Mouse (Mus musculus) ES-CJ7 (cell line): ENCODE measurements at regions not wholly inside any gene's neighbourhood (a gene's known extent, or its start where the extent isn't known, plus 50 kb on each side); places are given as distances from the start of the nearest gene placed in this dataset.
A peak's percentile ranks its signal among the peaks of the same experiment; 100 is the strongest.

Experiments
- DNase-seq: peaks from one replicate; pipeline ENCODE4 v3.0.0; 2011; ENCODE audit warnings: low read depth, low spot score

DNA sequence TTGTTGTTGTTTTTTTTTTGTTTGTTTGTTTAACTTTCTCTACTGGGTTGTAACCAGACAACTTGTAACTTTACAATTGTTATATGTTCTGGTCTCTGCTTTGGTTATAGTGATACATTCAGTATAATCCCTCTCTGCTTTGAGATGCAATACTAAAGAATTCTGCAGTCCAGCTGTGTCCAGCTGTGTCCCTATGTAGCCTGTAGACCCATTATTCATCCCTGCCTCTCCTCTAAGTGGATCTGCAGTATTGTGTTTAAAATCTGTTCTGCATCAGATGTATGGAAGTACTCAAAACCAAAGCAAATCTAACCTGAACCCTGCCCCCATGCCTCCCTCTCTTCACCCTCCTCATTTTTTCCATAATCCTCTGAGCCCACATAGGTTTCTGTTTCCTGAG, 279.6 kb downstream of the Rps29 start:
- no peak for DNase-seq

DNA sequence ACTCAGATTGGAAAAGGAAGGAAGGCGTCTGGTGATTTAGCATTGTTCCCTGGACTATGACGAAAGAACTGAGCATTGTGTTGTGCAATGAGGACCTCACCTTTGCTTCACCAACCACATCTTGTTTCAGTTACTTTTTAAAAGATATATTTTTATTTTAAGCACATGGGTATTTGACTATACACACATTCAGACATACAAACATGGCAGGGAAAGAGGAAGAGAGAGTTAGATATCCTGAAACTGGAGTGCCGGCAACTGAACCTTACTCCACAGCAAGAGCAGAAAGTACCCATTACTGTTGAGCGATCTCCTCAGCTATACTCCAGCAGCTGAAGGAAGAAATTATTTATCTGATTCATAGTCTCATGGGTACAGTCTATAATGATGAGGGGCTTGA, 287.7 kb downstream of the Rps29 start:
- no peak for DNase-seq

DNA sequence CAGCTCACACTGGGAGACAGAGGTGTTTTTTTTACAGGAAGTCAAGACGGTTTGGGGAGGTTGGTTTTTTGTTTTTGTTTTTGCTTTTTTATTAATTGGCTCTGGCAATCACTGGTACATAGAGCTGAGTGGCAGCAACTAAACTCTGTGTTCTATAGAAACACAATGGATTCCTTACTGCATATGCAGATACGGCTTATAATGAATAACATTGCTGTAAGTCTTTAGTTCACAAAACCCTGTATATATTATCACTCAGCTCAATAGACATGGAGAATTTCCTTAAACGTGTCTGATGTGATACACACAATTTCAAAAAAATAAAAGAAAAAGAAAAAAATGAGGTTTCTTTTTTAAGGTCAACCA, 296.0 kb downstream of the Rps29 start:
- no peak for DNase-seq

DNA sequence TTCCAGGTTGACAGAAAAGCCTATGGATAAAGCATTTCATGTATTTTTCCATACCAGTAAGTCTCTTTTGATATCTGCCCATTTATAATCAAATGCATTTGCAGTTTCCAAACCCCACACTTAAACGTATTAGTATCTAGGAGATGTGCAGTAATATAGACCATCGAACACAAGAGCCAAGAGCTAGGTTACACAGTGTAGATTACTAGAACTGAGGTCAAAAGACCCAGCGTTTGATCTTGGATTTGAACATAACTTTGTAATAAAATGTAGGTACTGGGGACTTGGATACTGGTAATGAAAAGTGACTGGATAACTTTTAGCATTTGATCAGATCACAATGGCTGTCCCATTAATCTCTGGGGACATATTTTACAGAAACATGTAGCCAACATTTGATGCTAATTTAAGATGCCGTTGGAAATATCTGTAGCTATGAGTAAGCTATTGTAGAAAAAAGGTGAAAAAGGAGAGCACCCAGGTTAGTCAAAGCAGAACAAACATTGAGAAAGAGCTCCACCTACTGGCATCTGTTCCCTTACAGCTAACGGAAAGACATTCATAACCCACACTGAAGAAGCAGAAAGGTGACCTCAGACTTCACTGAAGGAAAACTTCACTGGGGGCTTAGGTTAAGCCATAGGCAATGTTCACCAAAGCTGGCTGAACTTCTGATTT, 296.5 kb downstream of the Rps29 start:
- DNase-seq: peak; percentile 31

DNA sequence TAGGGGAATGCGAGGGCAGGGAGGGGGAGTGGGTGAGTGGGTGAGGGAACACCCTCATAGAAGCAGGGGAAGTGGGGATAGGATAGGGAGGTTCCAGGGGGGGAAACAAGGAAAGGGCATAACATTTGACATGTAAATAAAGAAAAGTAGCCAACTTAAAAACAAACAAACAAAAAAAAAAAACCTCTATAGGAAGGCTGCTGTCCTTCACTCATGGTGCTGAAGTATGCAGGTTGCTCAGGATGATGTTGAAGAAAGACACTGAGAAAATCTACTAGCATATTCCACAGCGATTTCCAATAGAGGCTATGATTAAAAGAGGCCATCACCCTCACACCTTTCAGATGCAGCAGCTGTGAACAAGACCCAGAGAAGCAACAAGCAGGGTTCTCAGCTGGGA, 298.7 kb downstream of the Rps29 start:
- DNase-seq: no peak

DNA sequence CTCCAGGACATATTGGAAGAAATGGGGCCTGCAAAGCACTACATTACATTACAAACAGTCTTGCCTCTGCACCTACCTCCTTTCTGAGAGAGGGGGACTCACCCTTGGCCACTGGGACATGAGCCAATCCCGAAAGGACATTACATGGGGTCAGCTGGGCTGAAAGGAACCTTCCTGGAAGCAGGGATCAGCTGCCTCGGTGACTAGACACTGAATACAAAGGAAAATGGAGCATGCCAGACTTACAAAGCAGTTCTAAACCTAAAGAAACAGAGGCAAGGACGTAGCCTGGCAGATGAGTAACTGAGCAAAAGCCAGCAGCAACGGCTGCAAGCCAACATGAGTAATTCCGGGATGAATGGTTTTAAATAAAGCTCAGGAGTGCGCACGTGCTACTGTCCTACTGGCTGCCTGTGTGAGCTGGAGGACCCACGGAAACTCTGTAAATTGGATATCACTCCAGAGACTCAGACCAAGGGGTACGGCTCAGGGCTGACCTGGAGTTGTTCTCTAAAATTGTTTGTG, 309.3 kb downstream of the Rps29 start:
- DNase-seq: no peak

DNA sequence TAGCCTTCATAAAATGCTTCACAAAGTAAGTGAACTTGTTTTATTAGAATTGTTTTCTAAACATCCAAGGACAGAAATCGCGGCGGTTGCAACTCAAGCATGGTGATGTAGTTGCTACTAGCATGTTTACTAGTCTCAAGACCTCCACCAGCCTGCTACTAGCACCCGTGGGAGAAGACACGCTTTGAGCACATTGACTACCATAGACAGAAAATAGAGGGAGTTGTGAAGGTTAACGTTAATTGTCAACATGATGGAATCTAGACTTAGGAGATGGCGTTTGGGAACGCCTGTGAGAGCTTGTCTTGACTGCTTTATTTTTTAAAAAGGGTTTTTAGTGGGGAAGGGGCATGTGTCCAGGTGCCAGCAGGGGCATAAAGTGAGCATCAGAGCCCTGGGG, 318.2 kb downstream of the Rps29 start:
- no peak for DNase-seq

DNA sequence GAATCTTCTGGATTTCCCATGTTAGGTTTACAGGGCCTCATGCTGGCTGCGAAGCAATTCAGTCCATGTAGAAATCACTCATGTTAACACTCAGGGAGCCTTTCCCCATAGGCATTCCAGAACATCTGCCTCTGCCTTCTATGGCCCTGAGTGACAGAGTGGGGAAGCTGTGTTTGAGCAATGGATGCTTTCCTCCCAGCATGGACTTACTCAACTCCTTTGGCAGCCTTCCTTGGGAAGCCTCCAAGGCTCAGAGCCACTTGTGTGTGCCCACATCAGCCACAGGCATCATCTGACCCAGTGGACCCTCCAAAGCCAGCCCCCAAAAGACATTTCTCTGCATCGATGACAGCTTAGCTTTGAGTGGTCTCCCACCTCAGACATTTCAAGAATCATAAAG, 318.8 kb downstream of the Rps29 start:
- no peak for DNase-seq

DNA sequence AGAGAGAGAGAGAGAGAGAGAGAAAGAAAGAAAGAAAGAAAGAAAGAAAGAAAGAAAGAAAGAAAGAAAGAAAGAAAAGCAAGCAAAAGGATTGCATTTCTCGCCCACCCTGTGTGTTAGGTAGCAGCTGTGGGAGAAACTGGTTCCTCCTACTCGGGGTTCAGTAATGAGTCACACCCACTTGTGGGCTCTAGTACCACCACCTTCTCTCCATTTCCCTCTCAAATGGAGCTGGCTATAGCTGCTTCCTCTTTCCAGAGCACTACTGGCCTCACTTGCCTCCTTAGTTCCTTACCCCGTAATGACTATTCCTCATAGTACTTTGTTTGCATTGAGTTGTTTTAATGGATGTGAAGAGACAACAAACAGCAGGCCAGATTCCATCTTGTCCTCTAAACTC, 323.0 kb downstream of the Rps29 start:
- DNase-seq: no peak

DNA sequence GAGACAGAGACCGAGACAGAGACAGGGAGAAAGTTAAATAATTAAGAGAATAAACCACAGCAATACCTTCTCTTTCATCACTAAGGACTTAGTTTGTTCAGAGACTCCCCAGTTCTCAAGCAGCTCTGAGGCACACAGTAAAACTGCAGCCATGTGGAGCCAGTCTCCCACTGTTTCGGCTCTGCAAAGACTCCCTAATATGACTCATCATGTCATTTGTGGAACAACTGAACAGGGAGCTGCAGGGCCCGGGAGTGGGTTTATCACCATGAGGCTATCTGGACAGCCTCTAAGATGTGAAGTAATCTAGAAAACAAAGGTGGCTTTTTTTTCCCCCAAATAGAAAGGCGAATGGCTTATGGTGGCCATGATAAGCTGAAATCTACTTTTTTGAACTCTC, 325.1 kb downstream of the Rps29 start:
- DNase-seq: no peak

DNA sequence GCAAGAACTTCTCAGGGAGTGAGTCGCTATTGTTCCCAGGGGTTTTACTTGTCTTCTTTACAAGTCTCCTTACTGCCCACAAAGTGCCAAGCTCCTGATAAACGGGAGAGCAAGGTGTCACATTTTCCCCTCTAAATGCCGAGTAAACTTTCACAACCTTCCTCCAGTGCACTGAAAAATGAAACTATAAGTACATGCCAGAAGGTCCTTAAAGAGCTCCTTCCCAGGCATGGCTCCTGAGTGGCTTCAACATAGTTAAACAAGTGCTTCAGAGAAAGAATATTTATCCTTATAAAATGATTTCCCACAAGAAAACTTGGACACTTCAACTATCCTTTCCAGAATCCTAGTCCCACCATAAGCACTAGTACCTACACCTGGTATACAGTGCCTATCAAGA, 329.6 kb downstream of the Rps29 start:
- DNase-seq: no peak

DNA sequence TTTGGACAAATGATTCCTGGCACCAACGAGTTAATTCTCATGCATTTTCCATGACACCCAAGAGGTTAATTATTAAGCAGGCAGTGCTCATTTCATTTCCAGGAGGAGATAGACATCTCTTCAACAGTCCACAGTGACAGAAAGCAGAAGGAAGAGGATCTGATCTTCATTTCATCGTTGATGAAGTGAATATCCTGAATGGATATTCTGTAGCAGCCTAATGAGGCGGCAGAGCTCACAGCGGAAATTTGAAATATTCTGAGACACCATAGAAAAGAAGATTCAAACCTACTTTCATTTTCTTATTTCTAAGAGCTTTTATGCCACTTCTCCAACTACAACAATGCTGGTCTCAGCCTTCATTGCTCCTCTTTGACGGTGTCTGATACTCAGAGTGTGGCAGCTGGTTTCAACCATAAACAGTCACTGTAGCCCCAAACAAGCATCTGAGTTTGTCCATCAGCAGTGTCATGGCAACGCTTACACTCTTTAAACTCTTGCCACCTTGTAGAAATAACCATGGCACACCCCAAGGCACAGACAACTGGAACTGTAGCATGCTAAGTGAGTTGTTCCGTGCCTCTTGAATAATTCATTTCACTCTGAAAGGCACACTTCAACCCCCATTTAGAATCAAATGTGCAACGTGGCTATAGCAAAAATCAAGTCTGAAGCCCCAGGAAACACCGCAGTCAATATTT, 331.3 kb downstream of the Rps29 start:
- DNase-seq: no peak

DNA sequence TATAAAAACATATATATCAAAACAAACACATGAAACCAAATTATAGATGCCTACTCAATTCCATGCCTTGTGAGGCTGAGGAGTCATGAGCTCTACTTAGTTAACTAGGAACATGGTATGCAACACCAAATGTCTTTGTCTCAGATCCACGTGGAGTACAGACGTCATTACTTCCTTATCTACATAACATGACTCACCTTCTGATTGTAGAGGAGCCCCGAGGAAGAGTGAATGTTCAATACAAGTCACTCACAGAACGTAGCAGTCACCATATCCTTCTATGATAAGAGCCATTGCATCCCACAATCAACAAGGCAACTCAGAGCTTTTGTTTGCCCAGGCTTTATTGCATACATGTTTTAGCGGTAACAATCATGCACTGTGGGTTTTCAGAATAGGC, 364.6 kb downstream of the Rps29 start:
- no peak for DNase-seq

DNA sequence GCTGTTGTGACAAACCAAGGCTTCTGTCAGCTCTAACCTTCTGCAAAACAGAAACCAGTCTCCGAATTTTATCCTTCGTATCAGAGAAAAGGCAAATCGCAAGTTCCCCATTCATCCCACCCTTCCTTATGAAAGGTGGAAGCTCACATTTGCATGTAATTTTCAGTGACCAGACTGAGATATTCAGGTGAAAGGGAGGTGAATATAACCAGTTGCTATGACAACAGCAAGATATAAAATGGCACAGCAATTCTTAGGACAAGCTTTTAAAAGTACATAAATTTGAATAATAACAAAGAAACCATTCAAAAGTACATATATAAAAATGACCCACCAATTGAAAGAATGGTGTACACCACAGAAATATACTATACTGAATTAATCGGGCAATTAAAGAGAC, 375.4 kb downstream of the Rps29 start:
- DNase-seq: no peak

DNA sequence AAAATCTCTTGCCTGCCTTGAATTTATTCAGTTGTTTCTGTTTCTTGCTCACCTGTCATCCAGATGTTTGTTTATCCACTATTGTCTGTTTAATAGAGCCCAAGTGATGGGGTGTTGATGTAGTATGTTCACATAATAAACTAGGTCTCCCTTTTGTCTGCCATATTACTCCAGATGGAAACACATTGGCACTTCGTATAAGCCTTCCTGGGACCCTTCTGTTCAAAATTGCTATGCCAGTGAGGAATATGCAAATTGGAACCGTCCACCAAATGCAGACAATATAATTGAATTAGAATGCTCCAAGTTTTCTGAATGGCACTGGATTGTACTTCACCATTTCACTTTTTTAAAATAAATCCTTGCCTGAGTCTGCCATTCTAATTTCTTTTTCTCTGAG, 383.5 kb downstream of the Rps29 start:
- no peak for DNase-seq

DNA sequence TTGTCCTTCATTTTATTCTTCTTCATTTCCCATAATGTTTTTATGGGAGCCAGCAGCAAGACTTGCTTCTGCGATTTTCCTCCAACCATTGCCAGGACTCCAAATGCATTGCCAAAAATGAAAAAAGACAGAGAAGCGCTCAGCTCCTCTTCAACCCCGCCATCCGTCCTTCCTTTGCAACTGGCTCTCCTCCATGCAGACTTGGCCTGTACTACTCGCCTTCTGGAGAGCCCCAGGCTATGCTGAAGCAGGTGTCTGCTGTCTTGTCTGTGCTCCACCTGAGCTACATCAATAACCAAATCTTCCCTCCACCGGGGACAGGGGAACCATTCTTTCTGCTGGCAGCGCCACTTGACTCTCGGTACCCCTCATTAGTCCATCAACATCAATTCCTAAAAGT, 384.2 kb downstream of the Rps29 start:
- DNase-seq: no peak

DNA sequence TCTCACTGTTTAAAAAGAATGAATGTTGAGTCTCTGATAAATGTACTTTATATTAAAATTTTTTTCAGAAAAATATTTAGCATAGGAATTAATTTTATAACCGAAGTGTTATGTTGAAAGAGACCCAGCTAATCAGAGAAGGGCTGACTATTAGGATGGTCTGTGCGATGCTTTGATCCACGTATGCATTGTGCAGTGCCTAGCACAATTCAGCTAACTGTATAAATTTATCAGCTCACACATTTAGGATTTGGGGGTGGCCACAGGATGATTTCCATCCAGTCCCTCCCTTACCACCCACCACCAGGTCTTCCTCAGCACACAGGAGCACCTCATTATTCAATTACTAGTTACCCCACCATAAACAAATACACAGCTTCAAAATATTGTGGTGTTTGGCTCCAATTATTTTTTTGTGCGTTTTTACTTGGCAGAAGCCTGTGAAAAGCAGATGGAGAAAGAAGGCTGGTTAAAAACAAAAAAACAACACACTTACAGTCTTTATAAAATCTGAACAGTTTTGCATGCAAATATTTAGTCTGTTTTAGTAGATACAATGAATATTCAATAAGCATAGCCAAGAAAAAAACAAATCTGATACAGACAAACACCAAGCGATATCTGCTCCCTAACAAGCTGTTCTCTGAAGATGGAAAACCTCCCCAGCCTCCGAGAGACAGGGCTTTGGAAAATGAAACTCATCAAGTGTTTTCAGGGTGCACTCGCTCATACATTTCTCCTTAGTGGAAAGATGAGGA, 400.5 kb downstream of the Rps29 start:
- DNase-seq: no peak

DNA sequence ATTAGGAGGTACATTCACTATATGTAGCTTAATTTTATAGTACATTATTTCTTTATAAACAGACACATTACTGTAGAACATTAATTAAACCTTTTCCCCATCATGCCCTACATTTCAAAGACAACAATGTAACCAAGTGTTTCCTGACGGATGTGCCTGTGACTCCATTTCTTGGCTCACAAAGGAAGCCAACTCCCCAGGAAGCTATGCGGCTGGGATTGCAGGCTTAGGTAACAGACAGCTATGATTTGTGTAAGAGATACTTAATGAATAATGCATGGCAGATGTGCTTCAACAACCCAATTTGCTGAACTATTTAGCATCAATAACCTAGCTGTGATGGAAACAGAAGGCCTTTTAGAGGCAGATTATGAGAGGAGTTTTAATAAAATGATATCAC, 430.1 kb downstream of the Rps29 start:
- DNase-seq: no peak

DNA sequence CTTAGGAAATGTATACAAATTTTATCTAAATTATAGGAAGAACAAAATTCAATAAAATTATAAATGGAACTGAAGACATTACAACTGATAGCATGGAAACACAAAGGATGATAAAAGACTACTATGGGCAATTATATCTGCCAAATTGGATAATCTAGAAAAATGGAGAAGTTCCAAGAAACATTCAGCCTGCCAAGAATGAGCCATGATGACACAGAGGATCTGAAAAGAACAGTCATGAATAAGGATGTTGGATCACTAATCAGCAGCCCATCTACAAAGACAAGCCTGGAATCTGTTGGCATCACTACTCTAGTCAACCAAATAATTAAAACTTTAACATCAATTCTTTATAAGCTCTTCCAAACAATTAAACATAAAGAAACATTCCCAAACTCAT, 440.0 kb downstream of the Rps29 start:
- DNase-seq: no peak

DNA sequence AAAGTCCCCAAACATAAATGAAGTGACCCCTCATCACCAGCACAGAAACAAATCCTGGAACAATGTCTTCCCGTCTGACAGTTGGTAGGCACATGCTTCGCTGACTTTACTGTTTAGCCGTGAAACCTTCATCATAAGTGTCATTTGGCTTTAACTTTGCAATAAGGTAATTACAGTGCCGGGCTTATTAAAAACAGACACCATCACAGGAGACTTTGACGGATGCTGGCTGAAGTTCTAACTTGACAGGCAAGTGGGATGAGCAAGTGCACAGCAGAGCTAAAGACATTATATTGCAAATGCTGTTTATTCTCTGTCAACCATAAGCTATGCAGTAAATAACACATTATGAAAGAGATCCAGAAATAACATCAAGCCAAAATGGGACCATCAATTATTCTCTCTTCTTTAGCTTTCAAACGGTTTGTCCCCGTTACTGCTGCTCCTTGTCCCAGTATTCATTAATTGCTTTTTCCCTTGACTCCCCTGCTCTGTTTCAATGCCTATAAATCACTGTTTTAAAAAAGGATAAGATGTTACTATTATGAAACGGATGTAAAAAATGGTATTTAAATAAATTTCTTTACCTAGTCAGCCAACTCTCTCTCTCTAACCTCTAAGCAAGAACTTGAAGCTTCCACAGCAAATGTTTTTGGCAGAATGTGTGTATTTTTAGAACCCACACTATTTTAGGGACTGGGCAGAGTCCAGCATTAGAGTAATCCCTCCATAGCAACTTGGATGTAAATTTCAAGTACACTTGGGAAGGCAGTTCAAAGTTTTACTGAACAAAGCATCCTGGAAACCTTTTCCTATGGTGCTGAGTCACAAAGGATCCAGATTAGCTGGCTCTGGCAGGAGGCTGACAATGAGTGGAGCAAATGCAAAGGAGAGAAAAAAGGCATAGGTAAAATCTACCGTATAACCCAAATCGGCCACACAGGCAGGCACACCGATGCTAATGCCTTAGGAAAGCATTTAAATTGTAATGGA, 464.4 kb downstream of the Rps29 start:
- DNase-seq: no peak

DNA sequence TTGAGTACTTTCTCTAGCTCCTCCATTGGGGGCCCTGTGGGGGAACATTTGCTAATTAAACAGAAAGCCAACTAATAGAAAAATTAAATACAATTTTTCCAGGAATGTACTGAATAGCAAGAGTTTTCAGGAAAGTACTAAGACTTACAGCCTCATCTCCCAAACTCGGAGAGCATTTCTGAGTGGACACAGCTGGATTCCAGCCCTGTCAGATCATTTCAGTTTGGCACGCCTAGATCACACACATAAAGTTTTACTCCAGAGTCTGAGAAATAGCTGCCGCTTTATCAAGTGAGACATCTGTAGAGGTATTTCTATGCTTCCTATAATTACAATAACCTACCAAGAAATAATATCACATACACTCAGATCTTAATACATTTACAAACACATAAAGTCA, 470.7 kb downstream of the Rps29 start:
- no peak for DNase-seq

DNA sequence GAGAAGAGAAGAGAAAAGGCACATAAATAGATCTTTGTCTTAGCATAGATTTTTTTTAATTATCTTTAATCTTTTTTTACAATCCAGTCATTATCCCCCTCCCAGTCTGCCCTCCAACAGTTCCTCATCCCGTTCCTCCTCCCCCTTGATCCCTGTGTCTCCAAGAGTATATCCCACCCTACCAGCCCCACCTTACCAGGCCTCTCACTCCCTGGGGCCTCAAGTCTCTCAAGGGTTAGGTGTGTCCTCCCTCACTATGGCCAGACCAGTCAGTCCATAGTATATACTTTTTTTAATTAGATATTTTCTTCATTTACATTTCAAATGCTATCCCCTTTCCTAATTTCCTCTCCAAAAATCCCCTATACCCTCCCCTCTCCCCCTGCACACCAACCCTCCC, 475.1 kb downstream of the Rps29 start:
- DNase-seq: no peak
